9 mouse cellular contexts compared by ENCODE assay signal in genomic region chr11:75571126-75571990, GRCm38 (mm10). TPM values are rescaled to one million over a fixed set of nuclear protein-coding genes. Genes with fewer than 3 reads are reported as not detected.
DNase-seq lines count a peak whose midpoint lies in the region; ATAC-seq lines count a peak whose summit lies in the region.
"Had no signal": no experiment of that assay in that cellular context is flagged by ENCODE, and none has a peak within 500 bp of the region (broad histone marks: within the 10 kb centered on the region; RNA-seq: fewer than 3 reads in every experiment).

No protein-coding gene starts in this region.

- H3K27me3 ChIP-seq in intestine, embryonic 16.5 days (replicated peaks; ENCODE audit: control insufficient read depth, insufficient read depth, low read length) = no peaks in the 10 kb centered on the region
- no peaks in the 10 kb centered on the region for H3K27me3 ChIP-seq in intestine, embryonic 15.5 days (replicated peaks)
- H3K27me3 ChIP-seq in embryonic facial prominence, embryonic 15.5 days = no peaks in the 10 kb centered on the region

- no peak for ATAC-seq in intestine, embryonic 16.5 days
- no peak for ATAC-seq in intestine, embryonic 15.5 days
- 0 out of 2 replicates have a peak, but pooled peaks have one; percentile 40 for ATAC-seq in embryonic facial prominence, embryonic 15.5 days (ENCODE audit: insufficient number of reproducible peaks, low FRiP score, low TSS enrichment, low read depth)
- ATAC-seq: inflammation-experienced regulatory T-cells, adult 6 months had no signal

- intact Hi-C loops in left cerebral cortex, postnatal 36 days (cut with DNase I) = no loop called here

- H3K27ac ChIP-seq in intestine, embryonic 16.5 days (ENCODE audit: low read length) = peak overlapping the region; percentile 26; the same call in 1 of the 2 replicates
- no peak overlapping the region for H3K27ac ChIP-seq in intestine, embryonic 15.5 days
- no peak overlapping the region for H3K27ac ChIP-seq in embryonic facial prominence, embryonic 15.5 days (replicated peaks)

- H3K9me3 ChIP-seq in intestine, embryonic 16.5 days (ENCODE audit: control insufficient read depth, low read length) = no peaks in the 10 kb centered on the region
- H3K9me3 ChIP-seq in intestine, embryonic 15.5 days = no peaks in the 10 kb centered on the region
- no peaks in the 10 kb centered on the region for H3K9me3 ChIP-seq in embryonic facial prominence, embryonic 15.5 days (replicated peaks)

- no peak overlapping the region for H3K4me3 ChIP-seq in intestine, embryonic 16.5 days (ENCODE audit: low read length)
- no peak overlapping the region for H3K4me3 ChIP-seq in intestine, embryonic 15.5 days (replicated peaks)
- H3K4me3 ChIP-seq in embryonic facial prominence, embryonic 15.5 days (replicated peaks) = no peak overlapping the region

- peak; percentile 57 for DNase-seq in adrenal gland, postnatal 14 days
- DNase-seq in lung, postnatal 36 days = peak; percentile 68
- no peak for DNase-seq in kidney, adult 9 months
- no peak for DNase-seq in left cerebral cortex, postnatal 36 days (ENCODE audit: low spot score in 2 of 2)
- DNase-seq in yolk sac, embryonic 10.5 days (ENCODE audit: low spot score) = no peak

- H3K4me2 ChIP-seq in intestine, embryonic 16.5 days (ENCODE audit: low read depth, low read length) = no peak overlapping the region
- H3K4me2 ChIP-seq in intestine, embryonic 15.5 days (replicated peaks) = no peak overlapping the region
- no peak overlapping the region for H3K4me2 ChIP-seq in embryonic facial prominence, embryonic 15.5 days (replicated peaks)

- peak overlapping the region; percentile 55; the same call in 1 of the 2 replicates for H3K9ac ChIP-seq in intestine, embryonic 16.5 days (ENCODE audit: low read depth, low read length)
- H3K9ac ChIP-seq in intestine, embryonic 15.5 days = no peak overlapping the region
- H3K9ac ChIP-seq in embryonic facial prominence, embryonic 15.5 days = no peak overlapping the region

- WGBS in intestine, embryonic 16.5 days = 66% methylated on average over 13 of the region's 14 CpGs
- WGBS in intestine, embryonic 15.5 days = 69% methylated on average over 13 of the region's 14 CpGs
- WGBS in embryonic facial prominence, embryonic 15.5 days = 58% methylated on average over 12 of the region's 14 CpGs

- peaks cover 40% of the 10 kb centered on the region for H3K4me1 ChIP-seq in intestine, embryonic 16.5 days (ENCODE audit: control insufficient read depth, insufficient read depth, low read length)
- peaks cover 39% of the 10 kb centered on the region for H3K4me1 ChIP-seq in intestine, embryonic 15.5 days (replicated peaks)
- peaks cover 25% of the 10 kb centered on the region for H3K4me1 ChIP-seq in embryonic facial prominence, embryonic 15.5 days

- no peaks in the 10 kb centered on the region for H3K36me3 ChIP-seq in intestine, embryonic 16.5 days (ENCODE audit: control insufficient read depth, insufficient read depth, low read length)
- H3K36me3 ChIP-seq in intestine, embryonic 15.5 days = no peaks in the 10 kb centered on the region
- no peaks in the 10 kb centered on the region for H3K36me3 ChIP-seq in embryonic facial prominence, embryonic 15.5 days

RNA-seq across cellular contexts. Expression of gene Pitpna, which starts 16.5 kb away (rescaled TPM):
- 84.2 and 98.1 TPM in 2 replicates for polyA plus RNA-seq in intestine, embryonic 16.5 days (2015; fragmentation: Nextera tagmentation; extraction: Ambion mirVana)
- polyA plus RNA-seq in intestine, embryonic 15.5 days (2015; fragmentation: Nextera tagmentation; extraction: Ambion mirVana) = 92.3 and 102 TPM in 2 replicates
- total RNA-seq in adrenal gland, postnatal 14 days (2021) = 150 and 164 TPM in 2 replicates
- polyA plus RNA-seq in embryonic facial prominence, embryonic 15.5 days (2015; fragmentation: Nextera tagmentation; extraction: Ambion mirVana) = 73.0 and 79.3 TPM in 2 replicates
- total RNA-seq in left cerebral cortex, postnatal 36 days (2021) = 100 to 1,000 TPM; 315 to 349 TPM

RNA-seq across cellular contexts. Expression of gene Slc43a2, which starts 39.9 kb away (rescaled TPM):
- polyA plus RNA-seq in intestine, embryonic 16.5 days (2015; fragmentation: Nextera tagmentation; extraction: Ambion mirVana) = 22.0 and 27.7 TPM in 2 replicates
- 11.7 and 12.9 TPM in 2 replicates for polyA plus RNA-seq in intestine, embryonic 15.5 days (2015; fragmentation: Nextera tagmentation; extraction: Ambion mirVana)
- 22.4 and 29.2 TPM in 2 replicates for total RNA-seq in adrenal gland, postnatal 14 days (2021)
- polyA plus RNA-seq in embryonic facial prominence, embryonic 15.5 days (2015; fragmentation: Nextera tagmentation; extraction: Ambion mirVana) = 5.5 and 5.7 TPM in 2 replicates
- total RNA-seq in left cerebral cortex, postnatal 36 days (2021) = 10 to 100 TPM; 51.1 to 63.1 TPM

RNA-seq across cellular contexts. Expression of gene Scarf1, which starts 58.0 kb away (rescaled TPM):
- polyA plus RNA-seq in intestine, embryonic 16.5 days (2015; fragmentation: Nextera tagmentation; extraction: Ambion mirVana) = 5.6 and 6.0 TPM in 2 replicates
- 5.7 TPM in 2 replicates for polyA plus RNA-seq in intestine, embryonic 15.5 days (2015; fragmentation: Nextera tagmentation; extraction: Ambion mirVana)
- 12.7 and 14.6 TPM in 2 replicates for total RNA-seq in adrenal gland, postnatal 14 days (2021)
- polyA plus RNA-seq in embryonic facial prominence, embryonic 15.5 days (2015; fragmentation: Nextera tagmentation; extraction: Ambion mirVana) = 8.0 and 8.1 TPM in 2 replicates
- total RNA-seq in left cerebral cortex, postnatal 36 days (2021) = 1 to 10 TPM; 1.2 to 1.8 TPM

RNA-seq across cellular contexts. Expression of gene Inpp5k, which starts 59.4 kb away (rescaled TPM):
- 20.8 and 21.9 TPM in 2 replicates for polyA plus RNA-seq in intestine, embryonic 16.5 days (2015; fragmentation: Nextera tagmentation; extraction: Ambion mirVana)
- polyA plus RNA-seq in intestine, embryonic 15.5 days (2015; fragmentation: Nextera tagmentation; extraction: Ambion mirVana) = 17.6 and 19.4 TPM in 2 replicates
- 32.3 and 41.8 TPM in 2 replicates for total RNA-seq in adrenal gland, postnatal 14 days (2021)
- polyA plus RNA-seq in embryonic facial prominence, embryonic 15.5 days (2015; fragmentation: Nextera tagmentation; extraction: Ambion mirVana) = 25.7 and 31.9 TPM in 2 replicates
- total RNA-seq in left cerebral cortex, postnatal 36 days (2021) = 10 to 100 TPM; 39.1 to 43.1 TPM

Comparison
In these comparisons a context has a peak if more than half of its experiments do, and no peak if none do; other contexts are left out.
1. DNase-seq: peak in adrenal gland, postnatal 14 days (single experiment) and lung, postnatal 36 days (single experiment); none in kidney, adult 9 months (single experiment), left cerebral cortex, postnatal 36 days (0 of 2) and yolk sac, embryonic 10.5 days (single experiment).